Mouse (Mus musculus) hindbrain, embryonic 13.5 days (tissue): ENCODE results near the gene Mrpl48. TPM values are rescaled to one million over a fixed set of nuclear protein-coding genes. Genes with fewer than 3 reads are reported as not detected.

ENCODE experiments used
- ATAC-seq: fragments of 200-750 bp; cut with Nextera tagmentation; 2 replicates; pipeline ENCODE4 v1.8.0; 2017; ENCODE audit warnings: moderate TSS enrichment; ENCODE audit not compliant: low FRiP score
- H3K27ac ChIP-seq: fragments of 300-500 bp; sonication (generic); 2 replicates; pipeline ENCODE4 v1.5.1; 2015; ENCODE audit warnings: inconsistent platforms, mild to moderate bottlenecking, moderate library complexity
- H3K27me3 ChIP-seq: fragments of 300-500 bp; sonication (generic); 2 replicates; pipeline ENCODE4 v1.6.1; 2015; ENCODE audit warnings: mild to moderate bottlenecking, inconsistent platforms
- H3K36me3 ChIP-seq: fragments of 300-500 bp; sonication (generic); 2 replicates; pipeline ENCODE4 v1.6.1; 2015; ENCODE audit warnings: mild to moderate bottlenecking, inconsistent platforms
- H3K4me1 ChIP-seq: fragments of 300-500 bp; sonication (generic); replicated peaks from 2 replicates; pipeline ENCODE4 v1.6.1; 2015; ENCODE audit warnings: inconsistent platforms
- H3K4me2 ChIP-seq: fragments of 300-500 bp; sonication (generic); 2 replicates; pipeline ENCODE4 v1.6.1; 2015; ENCODE audit warnings: inconsistent platforms, mild to moderate bottlenecking, moderate library complexity
- H3K4me3 ChIP-seq: fragments of 300-500 bp; sonication (generic); 2 replicates; pipeline ENCODE4 v1.5.1; 2015; ENCODE audit warnings: mild to moderate bottlenecking, inconsistent platforms
- H3K9ac ChIP-seq: fragments of 300-500 bp; sonication (generic); 2 replicates; pipeline ENCODE4 v1.6.1; 2015; ENCODE audit warnings: mild to moderate bottlenecking, inconsistent platforms
- H3K9me3 ChIP-seq: fragments of 300-500 bp; sonication (generic); 2 replicates; pipeline ENCODE4 v1.6.1; 2016; ENCODE audit warnings: inconsistent platforms
- WGBS: fragments of 180-500 bp; shearing (Covaris S2); methylation state at CpG from one replicate; pipeline ENCODE4 v1.1.7; 2015; 5-methylcytosine and 5-hydroxymethylcytosine counted together
- polyA plus RNA-seq: library from polyadenylated mRNA; unstranded; fragments of >200 nt; fragmentation: Nextera tagmentation; extraction: Ambion mirVana; gene quantifications from 2 replicates; pipeline ENCODE4 v1.2.1, GENCODE M21; 2015

Mrpl48 gene
- polyA plus RNA-seq, 1 experiment from 2014 or later, result 81.8 TPM

GRCm38 (mm10) chr7:100550338-100551007, 57.6 kb downstream of the Mrpl48 start:
- Histone ChIP-seq H3K27me3 (no peaks in the 10 kb centered on the region), H3K4me1 (peaks cover 12% of the 10 kb centered on the region), H3K36me3 (peaks cover 27% of the 10 kb centered on the region), H3K4me3 (no peak overlapping the region), H3K9ac (no peak overlapping the region), H3K27ac (no peak overlapping the region), H3K9me3 (no peaks in the 10 kb centered on the region), H3K4me2 (no peak overlapping the region)
- ATAC-seq, result no peak
- 60% methylated on average over 5 of the region's 5 CpGs for WGBS

- no peak overlapping the region for H3K4me3 ChIP-seq
- no peak overlapping the region for H3K4me2 ChIP-seq
- ATAC-seq, result no peak
- peaks cover 27% of the 10 kb centered on the region for H3K36me3 ChIP-seq
- H3K27me3 ChIP-seq, result no peaks in the 10 kb centered on the region
- no peak overlapping the region for H3K27ac ChIP-seq
- H3K4me1 ChIP-seq, result peaks cover 6% of the 10 kb centered on the region; the same call in 1 of the 2 replicates
- H3K9ac ChIP-seq, result no peak overlapping the region
- WGBS, result 90% methylated on average over 3 of the region's 3 CpGs
- H3K9me3 ChIP-seq, result no peaks in the 10 kb centered on the region
These were observed 58.3 kb downstream of the Mrpl48 start for GRCm38 (mm10) chr7:100549796-100550195.

DNA sequence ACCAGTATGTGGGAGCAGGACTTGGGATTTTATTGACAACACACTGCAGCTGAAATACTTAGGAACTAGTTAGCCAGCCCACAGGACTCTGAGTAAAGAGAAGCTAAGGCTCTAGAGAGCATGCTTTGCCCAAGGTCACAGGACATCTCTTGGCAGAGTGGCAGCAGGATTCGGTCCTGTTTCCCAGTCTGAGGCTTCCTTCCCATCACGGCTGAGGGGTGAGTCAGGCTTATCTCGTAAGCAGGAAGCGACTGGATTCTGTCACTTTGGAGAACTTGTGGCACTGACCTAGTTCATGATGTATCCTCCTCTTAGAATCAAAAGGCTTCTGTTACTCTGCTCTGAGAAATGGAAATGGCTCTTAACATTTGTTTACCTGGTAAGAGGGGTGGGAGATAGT, 60.5 kb downstream of the Mrpl48 start:
- H3K4me3 ChIP-seq, result no peak overlapping the region
- ATAC-seq, result no peak
- no peaks in the 10 kb centered on the region for H3K27me3 ChIP-seq
- WGBS, result 92% methylated on average over 4 of the region's 4 CpGs
- no peaks in the 10 kb centered on the region for H3K9me3 ChIP-seq
- H3K27ac ChIP-seq, result no peak overlapping the region
- no peaks in the 10 kb centered on the region for H3K4me1 ChIP-seq
- H3K36me3 ChIP-seq, result peaks cover 27% of the 10 kb centered on the region
- no peak overlapping the region for H3K9ac ChIP-seq
- no peak overlapping the region for H3K4me2 ChIP-seq

DNA sequence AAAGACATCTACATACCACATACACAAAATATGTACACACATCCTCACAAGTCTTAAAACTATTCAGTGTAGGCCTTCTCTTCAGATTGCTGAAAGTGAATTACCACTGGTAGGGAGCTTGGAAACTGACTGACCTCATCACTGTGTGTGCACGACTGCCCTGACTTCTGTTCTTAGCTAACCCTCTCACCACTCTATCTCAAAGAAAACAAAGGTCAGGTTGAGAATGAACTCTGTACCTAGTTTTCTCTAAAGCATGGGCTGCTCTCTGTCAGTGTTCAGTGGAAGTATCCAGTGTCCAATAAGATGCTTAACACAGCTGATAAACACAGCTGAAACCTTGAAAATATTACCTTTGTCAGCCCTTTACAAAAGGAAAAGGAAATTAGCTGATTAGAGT, 63.7 kb downstream of the Mrpl48 start:
- 80% methylated on average over 1 of the region's 1 CpGs for WGBS
- H3K4me1 ChIP-seq, result no peaks in the 10 kb centered on the region
- no peak overlapping the region for H3K27ac ChIP-seq
- H3K9ac ChIP-seq, result no peak overlapping the region
- no peak overlapping the region for H3K4me2 ChIP-seq
- no peaks in the 10 kb centered on the region for H3K27me3 ChIP-seq
- H3K36me3 ChIP-seq, result peaks cover 32% of the 10 kb centered on the region
- no peak for ATAC-seq
- no peaks in the 10 kb centered on the region for H3K9me3 ChIP-seq
- H3K4me3 ChIP-seq, result no peak overlapping the region

GRCm38 (mm10) chr7:100539516-100539915, 68.6 kb downstream of the Mrpl48 start:
- Histone ChIP-seq H3K4me1 (peaks cover 11% of the 10 kb centered on the region), H3K36me3 (peaks cover 17% of the 10 kb centered on the region), H3K4me2 (no peak overlapping the region), H3K4me3 (no peak overlapping the region), H3K9ac (no peak overlapping the region), H3K27me3 (no peaks in the 10 kb centered on the region), H3K27ac (no peak overlapping the region), H3K9me3 (no peaks in the 10 kb centered on the region)
- 97% methylated on average over 9 of the region's 9 CpGs for WGBS
- ATAC-seq, result no peak

- H3K4me1 ChIP-seq, result peaks cover 11% of the 10 kb centered on the region
- no peaks in the 10 kb centered on the region for H3K27me3 ChIP-seq
- peak overlapping the region; percentile 83 for H3K9ac ChIP-seq
- H3K4me2 ChIP-seq, result peak overlapping the region; percentile 70
- H3K9me3 ChIP-seq, result no peaks in the 10 kb centered on the region
- ATAC-seq, result no peak
- peak overlapping the region; percentile 67 for H3K4me3 ChIP-seq
- H3K27ac ChIP-seq, result peak overlapping the region; percentile 92
- 34% methylated on average over 7 of the region's 7 CpGs for WGBS
- peaks cover 17% of the 10 kb centered on the region for H3K36me3 ChIP-seq
These were observed 70.6 kb downstream of the Mrpl48 start for GRCm38 (mm10) chr7:100537519-100537902.

DNA sequence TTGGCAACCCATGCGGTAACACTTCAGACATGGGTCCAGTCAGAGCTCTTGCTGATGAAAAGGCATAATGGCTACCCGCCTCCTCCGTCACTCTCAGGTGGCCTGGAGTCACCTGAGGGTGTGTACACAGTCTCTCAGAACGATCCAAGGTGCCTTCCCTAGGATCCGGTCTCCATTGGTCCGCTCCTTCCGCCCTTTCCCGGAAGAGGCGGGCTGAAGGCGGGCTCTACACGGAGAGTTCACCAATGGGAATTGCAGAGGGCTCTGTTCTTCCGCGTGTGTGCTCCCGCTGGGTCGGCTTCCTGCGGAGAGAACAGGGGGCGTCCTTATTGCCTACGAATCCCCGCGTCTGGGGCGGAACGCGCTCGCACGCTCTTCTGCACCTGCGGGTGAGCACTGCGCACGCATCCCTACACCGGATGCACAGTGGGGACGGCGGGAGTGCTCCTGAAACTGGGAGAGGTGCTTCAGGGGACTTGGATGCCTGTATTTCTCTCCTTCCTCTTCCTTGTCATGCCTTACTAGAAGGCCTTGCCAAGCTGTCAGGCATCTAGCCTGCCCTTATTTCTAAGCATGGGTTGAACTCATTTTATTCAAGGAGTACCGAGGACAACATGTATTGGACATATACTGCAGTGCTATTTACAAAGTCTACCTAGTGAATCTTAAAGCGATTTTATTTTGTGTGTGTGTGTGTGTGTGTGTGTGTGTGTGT, 71.1 kb downstream of the Mrpl48 start, which contains the start of gene Coa4:
TSS of gene Coa4 (plus strand) at position 268 of the 715 bp plus-strand sequence.
- no peaks in the 10 kb centered on the region for H3K9me3 ChIP-seq
- H3K27me3 ChIP-seq, result no peaks in the 10 kb centered on the region
- H3K4me1 ChIP-seq, result peaks cover 11% of the 10 kb centered on the region
- H3K36me3 ChIP-seq, result peaks cover 17% of the 10 kb centered on the region
- peak; percentile 99 for ATAC-seq
- under 1% methylated on average over 33 of the region's 33 CpGs for WGBS
- peak within 1 kb of the TSS; percentile 67 for H3K4me3 ChIP-seq
- peak within 1 kb of the TSS; percentile 92 for H3K27ac ChIP-seq
- H3K9ac ChIP-seq, result peak within 1 kb of the TSS; percentile 83
- peak within 1 kb of the TSS; percentile 70 for H3K4me2 ChIP-seq

GRCm38 (mm10) chr7:100535831-100536230, 72.3 kb downstream of the Mrpl48 start:
- Histone ChIP-seq H3K9me3 (no peaks in the 10 kb centered on the region), H3K36me3 (peaks cover 17% of the 10 kb centered on the region), H3K4me2 (peak overlapping the region; percentile 70; the same call in 1 of the 2 replicates), H3K27ac (no peak overlapping the region), H3K4me1 (peaks cover 11% of the 10 kb centered on the region), H3K27me3 (no peaks in the 10 kb centered on the region), H3K4me3 (no peak overlapping the region), H3K9ac (no peak overlapping the region)
- no peak for ATAC-seq
- 82% methylated on average over 2 of the region's 2 CpGs for WGBS

- Histone ChIP-seq H3K27me3 (no peaks in the 10 kb centered on the region), H3K4me3 (no peak overlapping the region), H3K9me3 (no peaks in the 10 kb centered on the region), H3K27ac (no peak overlapping the region), H3K4me2 (no peak overlapping the region), H3K36me3 (peaks cover 6% of the 10 kb centered on the region), H3K4me1 (peaks cover 11% of the 10 kb centered on the region), H3K9ac (no peak overlapping the region)
- WGBS, result 86% methylated on average over 3 of the region's 3 CpGs
- no peak for ATAC-seq
These were observed 73.9 kb downstream of the Mrpl48 start for GRCm38 (mm10) chr7:100534216-100534615.

GRCm38 (mm10) chr7:100533503-100533902, 74.6 kb downstream of the Mrpl48 start:
- Histone ChIP-seq H3K36me3 (no peaks in the 10 kb centered on the region), H3K27me3 (no peaks in the 10 kb centered on the region)

GRCm38 (mm10) chr7:100530766-100531165, 77.3 kb downstream of the Mrpl48 start:
- no peak for ATAC-seq
- Histone ChIP-seq H3K27ac (no peak overlapping the region), H3K9ac (no peak overlapping the region), H3K9me3 (no peaks in the 10 kb centered on the region), H3K4me3 (no peak overlapping the region), H3K36me3 (no peaks in the 10 kb centered on the region), H3K27me3 (no peaks in the 10 kb centered on the region), H3K4me2 (no peak overlapping the region), H3K4me1 (0 out of 2 replicates have a peak, but pooled peaks cover 4% of the 10 kb centered on the region)
- 91% methylated on average over 5 of the region's 5 CpGs for WGBS

More at GRCm38 (mm10) chr7:100533503-100533902, 74.6 kb downstream of the Mrpl48 start:
- peak overlapping the region; percentile 35; the same call in 1 of the 2 replicates for H3K9ac ChIP-seq
- no peak overlapping the region for H3K4me2 ChIP-seq
- H3K4me3 ChIP-seq, result no peak overlapping the region
- no peak overlapping the region for H3K27ac ChIP-seq
- no peak for ATAC-seq
- 69% methylated on average over 2 of the region's 2 CpGs for WGBS
- H3K4me1 ChIP-seq, result peaks cover 11% of the 10 kb centered on the region
- H3K9me3 ChIP-seq, result no peaks in the 10 kb centered on the region

- WGBS, result 80% methylated on average over 8 of the region's 8 CpGs
- Histone ChIP-seq H3K36me3 (no peaks in the 10 kb centered on the region), H3K27ac (no peak overlapping the region), H3K9ac (no peak overlapping the region), H3K9me3 (no peaks in the 10 kb centered on the region), H3K4me3 (no peak overlapping the region), H3K4me2 (no peak overlapping the region), H3K4me1 (0 out of 2 replicates have a peak, but pooled peaks cover 4% of the 10 kb centered on the region), H3K27me3 (no peaks in the 10 kb centered on the region)
- no peak for ATAC-seq
These were observed 83.4 kb downstream of the Mrpl48 start for GRCm38 (mm10) chr7:100524669-100525068.
